Mouse (Mus musculus): Measurements from ENCODE around the gene Fam129c. TPM values are rescaled to one million over a fixed set of nuclear protein-coding genes. Genes with fewer than 3 reads are reported as not detected.

Gene Fam129c
- polyA plus RNA-seq, 1 experiment: 5.4 TPM

DNA sequence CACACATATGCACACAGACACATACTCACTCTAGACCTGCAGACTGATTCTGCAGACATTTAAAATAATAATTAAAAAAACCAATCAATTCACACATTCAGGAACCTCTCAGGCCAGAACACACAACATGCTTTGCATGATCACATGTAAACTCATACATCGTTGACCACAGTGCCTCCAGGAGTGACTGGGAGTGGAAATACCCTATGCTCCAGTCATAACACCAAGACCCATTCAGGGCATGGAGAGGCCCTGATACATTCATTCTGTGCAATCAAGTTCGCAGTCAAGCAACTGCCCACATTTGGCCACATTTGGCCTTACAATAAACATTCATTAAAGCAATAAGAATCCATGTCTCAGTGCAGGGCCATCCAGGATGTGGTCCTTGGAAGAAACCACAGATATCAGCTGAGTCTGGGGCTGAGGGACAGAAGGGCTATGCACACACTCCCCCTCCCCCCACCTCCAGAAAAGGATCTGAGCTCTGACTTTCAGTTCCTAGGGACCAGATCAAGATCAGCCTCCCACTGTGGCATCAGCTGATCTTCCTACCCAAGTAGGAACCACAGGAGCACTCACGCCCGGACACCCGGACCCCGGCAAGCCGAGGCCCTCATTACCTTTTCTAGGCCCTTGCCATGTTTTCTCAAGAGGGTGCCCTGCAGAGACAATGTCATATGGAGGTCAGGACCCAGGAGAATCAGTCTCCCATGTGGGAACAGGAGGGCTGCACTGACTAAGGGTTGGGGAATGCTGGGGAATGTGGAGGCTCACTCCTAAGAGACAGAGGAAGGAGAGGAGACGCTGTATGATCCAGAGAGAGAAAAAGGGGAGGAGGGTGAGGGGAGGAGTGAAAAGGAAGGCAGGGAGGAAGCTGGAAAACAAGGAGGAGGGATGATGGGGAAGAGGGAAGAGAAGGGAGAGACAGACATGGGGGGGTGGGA is 40.0 kb downstream of the Fam129c start:
- no peak for DNase-seq
- 62% methylated on average over 8 of the region's 8 CpGs for WGBS
- no peaks in the 10 kb centered on the region for H3K4me1 ChIP-seq (ENCODE audit: control insufficient read depth, insufficient read depth, low read length)
- H3K4me3 ChIP-seq (replicated peaks; ENCODE audit: extremely low read depth, low read depth, low read length): no peak overlapping the region
- no peak for TF ChIP-seq CTCF (IDR thresholded peaks at IDR 0.05; ENCODE audit: insufficient read depth, low read length)
- no peak for TF ChIP-seq POLR2A (IDR thresholded peaks at IDR 0.05; ENCODE audit: borderline replicate concordance, extremely low read depth, low read depth, low read length)

DNA sequence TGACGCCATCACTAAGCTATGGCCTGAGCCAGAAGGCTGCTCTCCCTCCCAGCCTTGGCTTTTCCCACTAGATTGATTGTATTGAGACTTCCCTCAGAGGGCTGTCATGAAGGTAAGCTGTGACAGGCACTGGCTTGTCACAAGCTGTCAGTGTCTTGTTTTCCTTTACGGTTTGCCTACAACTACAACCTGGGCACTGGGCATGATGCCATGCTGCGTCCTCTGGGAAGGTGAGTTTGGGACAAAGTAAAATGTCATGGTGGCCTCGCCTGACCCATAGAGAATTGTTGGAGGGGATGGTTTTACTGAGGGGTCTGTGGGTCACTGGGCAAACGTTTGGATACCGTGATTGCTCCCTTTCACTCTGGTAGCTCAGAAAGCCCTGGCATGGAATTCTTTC is 40.9 kb downstream of the Fam129c start:
- H3K4me3 ChIP-seq (replicated peaks; ENCODE audit: extremely low read depth, low read depth, low read length): no peak overlapping the region
- H3K4me1 ChIP-seq (ENCODE audit: control insufficient read depth, insufficient read depth, low read length): no peaks in the 10 kb centered on the region
- WGBS: 64% methylated on average over 6 of the region's 6 CpGs
- DNase-seq: no peak
- TF ChIP-seq CTCF (IDR thresholded peaks at IDR 0.05; ENCODE audit: insufficient read depth, low read length): no peak
- no peak for TF ChIP-seq POLR2A (IDR thresholded peaks at IDR 0.05; ENCODE audit: borderline replicate concordance, extremely low read depth, low read depth, low read length)

DNA sequence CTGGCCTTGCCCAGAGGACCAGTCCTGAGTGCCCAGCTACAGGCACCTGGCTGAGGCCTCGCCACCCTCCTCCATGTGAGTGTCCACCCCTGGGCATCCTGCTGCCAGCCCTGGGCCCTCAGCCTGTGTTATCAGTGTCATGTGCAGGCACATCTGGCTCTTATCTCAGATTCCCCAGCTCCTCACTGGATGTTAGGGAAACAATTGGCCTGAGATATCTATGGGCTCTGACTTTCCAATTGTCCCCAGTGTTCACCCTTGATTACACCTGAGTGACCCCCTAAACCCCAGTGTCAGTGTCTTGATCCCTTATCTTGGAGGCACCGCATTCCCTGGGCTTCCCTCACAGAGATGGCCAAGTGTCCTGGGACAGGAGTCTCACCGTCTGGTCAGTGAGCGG is 41.9 kb downstream of the Fam129c start:
- TF ChIP-seq CTCF (IDR thresholded peaks at IDR 0.05; ENCODE audit: insufficient read depth, low read length) (no peak), POLR2A (IDR thresholded peaks at IDR 0.05; ENCODE audit: borderline replicate concordance, extremely low read depth, low read depth, low read length) (no peak)
- Histone ChIP-seq H3K4me1 (ENCODE audit: control insufficient read depth, insufficient read depth, low read length) (no peaks in the 10 kb centered on the region), H3K4me3 (replicated peaks; ENCODE audit: extremely low read depth, low read depth, low read length) (no peak overlapping the region)
- no peak for DNase-seq
- WGBS: 89% methylated on average over 4 of the region's 4 CpGs

DNA sequence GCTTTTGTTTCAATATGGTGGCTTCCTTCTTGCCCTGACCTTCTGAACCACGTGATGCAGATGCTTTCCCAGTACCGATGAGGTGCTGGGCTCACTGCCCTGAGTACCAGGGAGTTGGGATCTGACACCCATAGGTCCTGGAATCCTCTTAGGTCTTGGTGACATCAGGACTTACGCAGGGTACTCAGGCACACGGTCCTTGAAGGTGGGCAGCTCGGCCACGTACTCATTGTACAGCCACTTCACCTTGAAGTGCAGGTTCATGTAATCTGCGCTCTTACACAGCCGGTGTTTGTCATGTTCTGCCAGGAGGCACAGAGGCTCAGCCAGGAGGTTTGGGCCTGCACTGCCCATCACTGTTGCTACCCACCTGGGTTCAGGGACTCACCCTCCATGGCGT is 48.1 kb downstream of the Fam129c start:
- no peak for DNase-seq
- TF ChIP-seq POLR2A (IDR thresholded peaks at IDR 0.05; ENCODE audit: borderline replicate concordance, extremely low read depth, low read depth, low read length) (no peak), CTCF (IDR thresholded peaks at IDR 0.05; ENCODE audit: insufficient read depth, low read length) (no peak)
- Histone ChIP-seq H3K4me3 (replicated peaks; ENCODE audit: extremely low read depth, low read depth, low read length) (no peak overlapping the region), H3K4me1 (ENCODE audit: control insufficient read depth, insufficient read depth, low read length) (no peaks in the 10 kb centered on the region)
- WGBS: 59% methylated on average over 9 of the region's 9 CpGs

DNA sequence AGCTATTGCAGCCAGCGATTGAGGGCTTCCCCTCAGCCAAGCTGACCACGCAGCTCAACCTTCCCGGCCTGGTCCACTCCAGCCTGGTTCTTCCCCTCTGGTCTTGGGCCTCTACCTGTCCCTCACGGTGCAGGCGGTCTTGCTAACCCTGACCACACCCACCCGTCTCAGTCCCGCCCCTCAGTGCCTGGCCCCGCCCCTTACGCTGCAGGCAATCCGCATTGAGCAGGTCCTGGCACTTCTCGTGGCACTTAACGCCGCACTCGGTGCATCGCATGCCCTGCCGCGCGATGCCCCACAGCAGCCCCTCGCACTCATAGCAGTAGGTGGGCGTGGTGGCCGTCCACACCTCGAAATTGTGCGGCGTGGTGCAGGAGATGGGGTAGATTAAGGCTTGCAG is 57.2 kb downstream of the Fam129c start:
- Histone ChIP-seq H3K4me1 (ENCODE audit: control insufficient read depth, insufficient read depth, low read length) (no peaks in the 10 kb centered on the region), H3K4me3 (replicated peaks; ENCODE audit: extremely low read depth, low read depth, low read length) (no peak overlapping the region)
- TF ChIP-seq CTCF (IDR thresholded peaks at IDR 0.05; ENCODE audit: insufficient read depth, low read length): no peak
- no peak for TF ChIP-seq POLR2A (IDR thresholded peaks at IDR 0.05; ENCODE audit: borderline replicate concordance, extremely low read depth, low read depth, low read length)
- WGBS: 2% methylated on average over 24 of the region's 24 CpGs
- DNase-seq: no peak

Other genes starting within 250 kb of the Fam129c start
- 111 and 121 TPM in 2 replicates for gene Use1, start 230.8 kb upstream of the Fam129c start, polyA plus RNA-seq (2012; rRNA removed)
- gene Ocel1, start 226.3 kb upstream of the Fam129c start, polyA plus RNA-seq (2012; rRNA removed): 16.9 and 21.1 TPM in 2 replicates
- 133 and 205 TPM in 2 replicates for gene Nr2f6, start 215.7 kb upstream of the Fam129c start, polyA plus RNA-seq (2012; rRNA removed)
- 155 and 170 TPM in 2 replicates for gene Ushbp1, start 201.8 kb upstream of the Fam129c start, polyA plus RNA-seq (2012; rRNA removed)
- gene Babam1, start 200.8 kb upstream of the Fam129c start, polyA plus RNA-seq (2012; rRNA removed): 120 and 145 TPM in 2 replicates
- 1.4 and 2.2 TPM in 2 replicates for gene Ankle1, start 191.6 kb upstream of the Fam129c start, polyA plus RNA-seq (2012; rRNA removed)
- gene Abhd8, start 134.0 kb upstream of the Fam129c start, polyA plus RNA-seq (2012; rRNA removed): 38.1 and 43.3 TPM in 2 replicates
- 59.4 and 72.5 TPM in 2 replicates for gene Mrpl34, start 132.7 kb upstream of the Fam129c start, polyA plus RNA-seq (2012; rRNA removed)
- 84.4 and 85.9 TPM in 2 replicates for gene Dda1, start 128.4 kb upstream of the Fam129c start, polyA plus RNA-seq (2012; rRNA removed)
- 25.5 and 30.6 TPM in 2 replicates for gene Ano8, start 111.7 kb upstream of the Fam129c start, polyA plus RNA-seq (2012; rRNA removed)
- gene Gtpbp3, start 109.5 kb upstream of the Fam129c start, polyA plus RNA-seq (2012; rRNA removed): 26.0 and 30.4 TPM in 2 replicates
- 1,109 and 1,564 TPM in 2 replicates for gene Plvap, start 85.9 kb upstream of the Fam129c start, polyA plus RNA-seq (2012; rRNA removed)
- gene Ccdc194, start 71.9 kb upstream of the Fam129c start, polyA plus RNA-seq (2012; rRNA removed): 0.42 and 0.49 TPM in 2 replicates
- gene Bst2, start 60.2 kb upstream of the Fam129c start, polyA plus RNA-seq (2012; rRNA removed): 437 and 505 TPM in 2 replicates
- gene Mvb12a, start 54.7 kb upstream of the Fam129c start, polyA plus RNA-seq (2012; rRNA removed): 131 and 132 TPM in 2 replicates
- gene Tmem221, start 38.8 kb upstream of the Fam129c start, polyA plus RNA-seq (2012; rRNA removed): 18.5 and 25.2 TPM in 2 replicates
- 0.09 TPM in 1 of 2 replicates, not detected in the other for gene Nxnl1, start 31.0 kb upstream of the Fam129c start, polyA plus RNA-seq (2012; rRNA removed)
- gene Slc27a1, start 28.8 kb upstream of the Fam129c start, polyA plus RNA-seq (2012; rRNA removed): 73.5 and 101 TPM in 2 replicates
- gene Pgls, start 5.5 kb upstream of the Fam129c start, polyA plus RNA-seq (2012; rRNA removed): 140 TPM in 2 replicates
- 172 and 200 TPM in 2 replicates for gene Colgalt1, start 13.3 kb downstream of the Fam129c start, polyA plus RNA-seq (2012; rRNA removed)
- gene Unc13a, start 74.1 kb downstream of the Fam129c start, polyA plus RNA-seq (2012; rRNA removed): 0.25 and 0.32 TPM in 2 replicates
- 56.6 and 72.7 TPM in 2 replicates for gene Jak3, start 78.6 kb downstream of the Fam129c start, polyA plus RNA-seq (2012; rRNA removed)
- 58.5 and 60.7 TPM in 2 replicates for gene Insl3, start 91.6 kb downstream of the Fam129c start, polyA plus RNA-seq (2012; rRNA removed)
- 25.0 and 31.3 TPM in 2 replicates for gene B3gnt3, start 104.1 kb downstream of the Fam129c start, polyA plus RNA-seq (2012; rRNA removed)
- 20.0 and 23.3 TPM in 2 replicates for gene Fcho1, start 128.1 kb downstream of the Fam129c start, polyA plus RNA-seq (2012; rRNA removed)

Measured in lung, adult 2 months (tissue).